Mouse (Mus musculus): ENCODE data around the gene Oard1. TPM values are rescaled to one million over a fixed set of nuclear protein-coding genes. Genes with fewer than 3 reads are reported as not detected.

The Oard1 gene
- total RNA-seq, 2 experiments from 2014 or later, result 10.0 to 10.4 TPM

DNA sequence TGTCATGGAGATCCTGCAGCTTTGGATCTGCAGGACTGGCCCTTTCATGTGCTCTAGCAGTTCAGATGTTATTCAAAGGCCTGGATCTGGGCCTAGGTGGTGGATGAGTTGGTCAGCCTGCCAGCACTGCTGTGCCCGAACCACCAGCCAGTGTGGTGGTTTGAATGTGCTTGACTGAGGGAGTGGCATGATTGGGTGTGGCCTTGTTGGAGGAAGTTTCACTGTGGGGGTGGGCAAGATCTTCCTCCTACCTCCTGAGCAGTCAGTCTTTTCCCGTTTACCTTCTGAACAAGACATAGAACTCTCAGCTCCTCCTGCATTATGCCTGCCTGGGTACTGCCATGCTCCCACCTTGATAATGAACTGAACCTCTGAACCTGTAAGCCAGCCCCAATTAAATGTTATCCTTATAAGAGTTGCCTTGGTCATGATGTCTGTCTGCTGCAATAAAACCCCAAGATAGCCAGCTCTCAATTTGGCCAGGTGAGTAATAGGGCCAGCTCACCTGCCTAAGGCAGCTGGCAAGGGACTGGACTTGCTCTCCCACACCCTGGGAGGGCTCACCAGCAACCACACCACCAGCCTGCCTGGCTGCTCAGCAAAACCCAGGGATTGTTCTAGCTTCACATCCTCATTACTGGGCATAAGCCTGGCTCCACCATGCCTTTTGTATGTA is 23.9 kb upstream of the Oard1 start:
- no peak for DNase-seq (ENCODE audit: extremely low spot score in 1 of 2, low spot score in 2 of 2)
- H3K4me3 ChIP-seq, result no peak overlapping the region
- TF ChIP-seq CTCF (IDR thresholded peaks at IDR 0.05), result no peak
- intact Hi-C loops (cut with DNase I), result no loop called here
- no peak overlapping the region for H3K27ac ChIP-seq

DNA sequence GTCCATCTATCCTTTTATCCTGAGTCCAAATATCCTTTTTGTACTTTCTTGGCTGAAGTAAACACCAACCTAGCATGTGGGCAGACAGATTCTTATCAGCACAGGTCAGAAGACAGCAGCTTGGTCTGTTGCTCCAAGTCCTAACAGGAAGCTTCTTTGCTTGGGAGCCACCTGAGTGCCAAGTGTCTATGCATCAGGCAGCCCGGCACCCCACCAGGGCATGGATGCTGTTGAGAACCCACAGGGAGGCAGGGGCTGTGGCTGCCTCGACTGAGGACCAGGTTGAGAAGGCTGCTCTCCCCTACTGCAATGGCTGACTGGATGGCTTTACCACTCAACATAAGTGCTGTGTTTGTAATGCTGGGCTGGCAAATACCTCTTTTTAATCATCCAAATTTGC is 21.1 kb upstream of the Oard1 start:
- intact Hi-C loops (cut with DNase I), result no loop called here
- H3K27ac ChIP-seq, result no peak overlapping the region
- H3K4me3 ChIP-seq, result no peak overlapping the region
- DNase-seq (ENCODE audit: extremely low spot score in 1 of 2, low spot score in 2 of 2), result no peak
- TF ChIP-seq CTCF (IDR thresholded peaks at IDR 0.05), result no peak

DNA sequence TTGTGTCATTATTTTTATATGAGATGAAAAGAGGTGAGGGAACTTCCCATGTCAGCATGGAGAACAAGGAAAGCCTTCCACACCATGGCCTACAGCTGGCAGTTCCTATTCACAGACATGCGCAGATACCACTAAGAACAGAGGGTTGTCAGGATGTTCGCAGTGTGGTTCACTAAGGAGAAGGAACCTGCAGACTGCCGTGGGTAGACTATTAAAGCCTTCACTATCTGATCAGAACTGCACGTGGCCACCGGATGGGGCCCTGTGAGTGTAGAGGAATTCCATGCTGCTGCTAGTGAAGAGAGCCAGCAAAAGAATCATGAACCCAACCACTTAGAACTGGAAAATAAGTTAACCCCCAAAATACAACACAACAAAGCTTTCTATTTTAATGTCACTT is 20.4 kb upstream of the Oard1 start:
- no peak for TF ChIP-seq CTCF (IDR thresholded peaks at IDR 0.05)
- DNase-seq (ENCODE audit: extremely low spot score in 1 of 2, low spot score in 2 of 2), result no peak
- Histone ChIP-seq H3K27ac (no peak overlapping the region), H3K4me3 (no peak overlapping the region)
- intact Hi-C loops (cut with DNase I), result no loop called here

DNA sequence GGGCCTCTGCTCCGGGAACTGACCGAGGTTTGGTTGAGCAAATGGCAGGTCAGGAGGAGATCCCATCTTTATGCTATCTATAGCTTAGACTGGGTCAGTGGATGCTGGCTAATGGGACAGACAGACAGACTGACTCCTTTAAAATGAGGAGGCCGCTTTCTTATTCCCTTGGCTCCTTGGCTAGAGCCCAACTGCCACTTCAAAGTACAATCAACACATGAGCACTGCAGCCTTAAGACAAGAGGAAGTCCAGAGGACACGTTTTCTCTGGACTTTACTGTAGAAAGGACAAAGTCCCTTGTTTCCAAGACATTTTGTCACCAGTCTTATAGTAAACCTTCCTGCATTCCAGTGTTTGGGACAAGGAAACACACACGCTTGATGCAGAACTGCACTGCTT is 18.4 kb upstream of the Oard1 start:
- Histone ChIP-seq H3K4me3 (no peak overlapping the region), H3K27ac (peak overlapping the region; percentile 70)
- DNase-seq (ENCODE audit: extremely low spot score in 1 of 2, low spot score in 2 of 2), result no peak
- intact Hi-C loops (cut with DNase I), result no loop called here
- TF ChIP-seq CTCF (IDR thresholded peaks at IDR 0.05), result no peak

DNA sequence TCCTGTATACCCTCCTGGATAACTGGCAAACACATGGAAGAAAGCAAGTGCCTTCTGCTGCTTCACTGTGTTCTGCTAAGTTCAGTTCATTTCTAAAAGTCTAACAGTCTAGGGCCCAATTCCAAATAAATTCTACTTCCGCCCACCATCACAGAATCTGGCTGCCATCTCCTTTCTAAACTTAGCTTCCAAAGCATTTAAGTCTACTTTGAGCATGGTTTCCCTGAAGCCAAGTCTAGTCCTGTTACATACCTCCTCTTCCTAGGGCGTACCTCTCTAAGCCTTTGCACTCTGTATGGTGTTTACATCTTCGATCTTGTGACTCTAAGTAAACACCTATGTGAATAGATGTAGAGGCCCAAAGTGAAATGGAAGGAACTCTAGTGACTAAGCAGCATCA is 17.2 kb upstream of the Oard1 start:
- H3K27ac ChIP-seq, result peak overlapping the region; percentile 76
- no peak overlapping the region for H3K4me3 ChIP-seq
- intact Hi-C loops (cut with DNase I), result loop anchor here (1.0 kb wide), 1 partner anchor 66 kb away; no protein-coding TSS in a partner anchor
- no peak for TF ChIP-seq CTCF (IDR thresholded peaks at IDR 0.05)
- peak in 1 of 2 experiments; percentile 42 for DNase-seq (ENCODE audit: extremely low spot score in 1 of 2, low spot score in 2 of 2)

DNA sequence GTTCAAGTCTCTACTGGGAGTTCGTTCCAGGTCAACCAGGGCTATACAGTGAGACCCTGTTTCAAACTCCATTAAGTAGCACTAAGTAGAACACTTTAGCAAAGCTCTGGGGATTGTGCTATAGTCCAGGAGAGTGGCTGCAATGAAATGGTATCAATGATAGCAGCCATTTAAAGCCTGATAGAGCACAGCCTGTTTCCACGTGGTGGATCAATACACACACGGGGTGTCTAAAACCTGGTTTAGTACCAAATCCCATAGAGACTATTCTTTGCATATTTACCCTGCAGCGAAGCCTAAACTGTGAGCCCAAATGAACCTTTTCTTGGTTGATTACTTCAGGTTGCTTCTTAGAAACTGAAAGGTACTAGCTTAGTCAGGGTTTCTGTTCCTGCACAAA is 8.1 kb upstream of the Oard1 start:
- no peak for TF ChIP-seq CTCF (IDR thresholded peaks at IDR 0.05)
- no peak for DNase-seq (ENCODE audit: extremely low spot score in 1 of 2, low spot score in 2 of 2)
- no peak overlapping the region for H3K4me3 ChIP-seq
- intact Hi-C loops (cut with DNase I), result no loop called here
- H3K27ac ChIP-seq, result no peak overlapping the region

DNA sequence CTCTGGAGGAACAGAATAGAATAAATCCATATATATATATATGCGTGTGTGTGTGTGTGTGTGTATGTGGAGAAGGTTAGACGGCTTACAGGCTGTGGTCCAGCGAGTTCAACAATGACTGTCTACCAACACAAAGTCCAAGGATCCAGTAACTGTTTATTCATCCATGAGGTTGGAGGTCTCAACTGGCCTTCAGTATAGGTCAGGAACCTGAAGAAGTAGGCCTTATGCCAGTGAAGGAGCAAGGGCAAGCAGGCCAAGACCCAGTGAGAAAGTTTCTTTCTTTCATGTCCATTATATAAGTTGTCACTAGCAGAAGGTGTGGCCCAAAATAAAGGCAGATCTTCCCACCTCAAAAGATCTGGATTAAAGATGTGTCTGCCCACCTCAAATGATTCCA is 7.1 kb upstream of the Oard1 start:
- Histone ChIP-seq H3K27ac (no peak overlapping the region), H3K4me3 (no peak overlapping the region)
- intact Hi-C loops (cut with DNase I), result no loop called here
- no peak for TF ChIP-seq CTCF (IDR thresholded peaks at IDR 0.05)
- DNase-seq (ENCODE audit: extremely low spot score in 1 of 2, low spot score in 2 of 2), result no peak

DNA sequence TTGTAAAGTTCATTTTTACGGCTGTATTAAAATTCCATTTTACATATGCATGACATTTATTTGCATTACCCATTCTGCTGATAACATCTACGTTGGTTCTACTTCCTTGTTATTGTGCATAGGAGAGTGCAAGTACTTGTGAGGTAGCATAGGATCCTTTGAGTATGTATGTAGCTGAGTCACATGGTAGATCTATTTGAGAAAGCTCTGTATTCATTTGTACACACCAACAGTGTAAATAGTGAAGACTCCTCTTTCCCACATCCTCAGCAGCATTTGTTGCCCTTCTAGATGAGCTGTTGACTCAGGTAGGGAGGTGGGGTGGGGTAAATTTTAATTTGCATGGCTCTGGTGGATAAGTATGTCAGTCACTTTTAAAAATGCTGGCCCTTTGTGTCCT is 6.0 kb upstream of the Oard1 start:
- Histone ChIP-seq H3K27ac (no peak overlapping the region), H3K4me3 (no peak overlapping the region)
- no peak for DNase-seq (ENCODE audit: extremely low spot score in 1 of 2, low spot score in 2 of 2)
- intact Hi-C loops (cut with DNase I), result no loop called here
- no peak for TF ChIP-seq CTCF (IDR thresholded peaks at IDR 0.05)

DNA sequence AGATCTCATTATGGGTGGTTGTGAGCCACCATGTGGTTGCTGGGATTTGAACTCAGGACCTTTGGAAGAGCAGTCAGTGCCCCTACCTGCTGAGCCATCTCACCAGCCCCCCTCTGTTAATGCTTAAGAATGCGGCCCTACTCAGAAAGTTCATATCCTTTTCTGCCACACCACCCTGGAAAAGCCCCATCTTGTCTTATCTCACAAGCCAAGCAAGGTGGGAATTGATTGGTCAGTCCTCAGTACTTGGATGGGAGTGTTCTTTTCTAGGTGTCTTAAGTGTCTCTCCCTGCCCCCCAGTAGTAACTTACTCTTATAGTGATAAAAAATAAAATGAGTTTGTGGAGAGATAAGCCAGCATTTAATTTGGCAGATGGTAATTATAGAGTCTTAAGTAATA is 5.1 kb upstream of the Oard1 start:
- intact Hi-C loops (cut with DNase I), result no loop called here
- no peak for TF ChIP-seq CTCF (IDR thresholded peaks at IDR 0.05)
- DNase-seq (ENCODE audit: extremely low spot score in 1 of 2, low spot score in 2 of 2), result no peak
- H3K4me3 ChIP-seq, result no peak overlapping the region
- H3K27ac ChIP-seq, result no peak overlapping the region

DNA sequence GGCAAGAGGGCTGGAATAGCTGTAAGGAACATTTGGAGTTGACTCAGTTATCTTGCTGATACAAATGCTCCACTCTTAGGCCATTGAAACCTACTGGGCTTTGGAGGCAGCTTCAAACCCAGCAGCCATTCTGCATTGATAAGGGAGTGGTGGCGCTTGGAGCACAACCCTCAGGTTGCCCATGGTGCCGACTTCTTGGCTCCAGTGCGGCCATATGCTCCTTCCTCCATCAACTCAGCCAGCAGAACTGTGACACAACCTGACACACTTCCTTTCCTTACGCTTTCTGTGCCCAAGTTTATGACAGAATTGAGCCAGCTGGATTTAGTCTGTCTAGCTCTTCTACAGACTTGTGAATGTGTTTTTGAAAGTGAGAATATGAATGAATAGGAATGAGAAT is 2.7 kb upstream of the Oard1 start:
- Histone ChIP-seq H3K4me3 (no peak overlapping the region), H3K27ac (no peak overlapping the region)
- no peak for DNase-seq (ENCODE audit: extremely low spot score in 1 of 2, low spot score in 2 of 2)
- TF ChIP-seq CTCF (IDR thresholded peaks at IDR 0.05), result no peak
- intact Hi-C loops (cut with DNase I), result loop anchor here (2.0 kb wide), 2 partner anchors 34 to 80 kb away; no protein-coding TSS in a partner anchor

DNA sequence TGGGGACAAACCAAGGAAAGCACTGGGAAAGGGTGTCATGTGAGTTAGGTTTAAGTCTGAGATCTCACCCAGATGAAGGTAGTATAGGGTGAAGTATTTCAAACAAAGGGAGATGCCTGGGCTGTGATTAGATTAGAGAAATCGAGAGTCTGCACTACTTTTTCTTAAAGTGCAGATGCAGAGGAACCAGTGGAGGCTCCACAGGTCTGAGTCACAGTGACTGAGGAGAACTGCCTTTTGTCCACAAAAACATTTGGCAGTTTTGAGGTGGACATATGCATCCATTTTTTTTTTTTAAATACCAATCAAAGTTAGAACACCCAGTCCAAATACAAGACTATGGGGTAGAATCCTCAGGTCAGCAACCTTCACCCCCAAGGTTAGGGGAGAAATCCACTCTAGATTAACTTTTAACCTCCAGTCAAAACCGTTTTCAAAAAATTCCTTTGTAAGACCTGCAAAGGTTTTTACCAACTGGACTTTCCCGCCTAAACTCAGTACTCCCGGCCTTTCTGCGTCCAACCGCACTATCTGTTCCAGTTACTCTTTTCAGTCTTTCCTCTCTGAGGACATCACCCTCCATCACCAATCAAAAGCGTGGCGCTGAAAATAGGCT is 1.8 kb upstream of the Oard1 start:
- intact Hi-C loops (cut with DNase I), result loop anchor here (2.0 kb wide), 3 partner anchors 35 to 81 kb away; no protein-coding TSS in a partner anchor
- TF ChIP-seq CTCF (IDR thresholded peaks at IDR 0.05), result no peak
- H3K27ac ChIP-seq, result peak overlapping the region; percentile 99
- peak overlapping the region; percentile 82 for H3K4me3 ChIP-seq
- DNase-seq (ENCODE audit: extremely low spot score in 1 of 2, low spot score in 2 of 2), result no peak

DNA sequence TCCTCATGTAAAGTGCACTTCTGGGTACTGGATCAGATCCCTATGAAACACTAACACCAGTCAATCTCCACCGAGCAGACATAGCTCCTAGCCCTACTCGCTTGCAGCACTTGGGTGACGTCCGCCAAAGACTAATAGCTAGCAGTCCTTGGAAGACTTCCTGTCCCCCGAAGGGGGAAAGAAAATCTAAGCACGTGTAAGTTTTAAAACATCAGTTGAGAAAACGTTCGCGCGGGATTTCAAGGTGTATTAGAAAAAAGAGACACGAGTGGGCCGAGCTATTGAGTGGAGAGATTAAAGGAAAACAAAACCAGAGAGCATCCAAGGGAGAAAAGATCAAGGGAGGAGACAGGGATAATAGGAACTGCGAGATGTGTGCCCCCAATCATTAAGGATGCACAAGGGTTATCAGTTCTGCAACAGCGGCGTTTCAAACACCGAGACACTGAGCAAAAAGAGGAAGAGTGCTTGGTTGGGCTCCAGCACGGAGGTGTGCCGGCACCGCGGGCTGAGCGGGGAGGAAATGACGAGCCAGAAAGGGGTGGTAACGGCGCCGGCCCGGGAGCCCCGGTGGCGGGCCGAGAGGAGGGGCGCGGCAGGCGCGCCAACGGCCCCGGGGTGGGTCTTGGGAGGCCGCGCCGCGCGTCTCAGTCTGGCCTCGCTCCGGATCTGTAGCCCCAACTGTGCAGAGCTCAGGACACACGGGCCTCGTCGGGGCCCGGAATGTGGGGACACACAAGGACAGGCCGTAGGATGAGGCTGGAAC is 1.1 kb upstream of the Oard1 start:
- no peak for TF ChIP-seq CTCF (IDR thresholded peaks at IDR 0.05)
- Histone ChIP-seq H3K27ac (peak overlapping the region; percentile 99), H3K4me3 (peak overlapping the region; percentile 82)
- intact Hi-C loops (cut with DNase I), result loop anchor here (2.0 kb wide), 1 partner anchor 72 kb away; no protein-coding TSS in a partner anchor
- peak; percentile 70 to 72 for DNase-seq (ENCODE audit: extremely low spot score in 1 of 2, low spot score in 2 of 2)

All from left cerebral cortex, adult 2 months (tissue).